Mouse (Mus musculus) MEL (cell line): ENCODE data around the gene Gabbr1.

Experiments used
- CHD2 ChIP-seq: IDR thresholded peaks from 2 replicates; pipeline ENCODE4 v1.6.1; 2011; ENCODE audit warnings: low read length, improper control_type of control experiment
- CTCF ChIP-seq, 3 experiments: IDR thresholded peaks in 2 of 3; conservative IDR thresholded peaks in 1 of 3; 2 replicates each; pipeline ENCODE4 v1.5.1; 2011 to 2012; ENCODE audit warnings: low read length in 3 of 3, low read depth in 2 of 3, mild to moderate bottlenecking in 2 of 3, improper control_type of control experiment in 1 of 3, inconsistent platforms in 1 of 3, mixed read lengths in 1 of 3, moderate library complexity in 1 of 3; ENCODE audit not compliant: control insufficient read depth in 1 of 3, insufficient read depth in 1 of 3, poor library complexity in 1 of 3, severe bottlenecking in 1 of 3
- GATA1 ChIP-seq: IDR thresholded peaks from 2 replicates; pipeline ENCODE4 v1.6.1; 2011; ENCODE audit warnings: low read depth, low read length, improper control_type of control experiment

DNA sequence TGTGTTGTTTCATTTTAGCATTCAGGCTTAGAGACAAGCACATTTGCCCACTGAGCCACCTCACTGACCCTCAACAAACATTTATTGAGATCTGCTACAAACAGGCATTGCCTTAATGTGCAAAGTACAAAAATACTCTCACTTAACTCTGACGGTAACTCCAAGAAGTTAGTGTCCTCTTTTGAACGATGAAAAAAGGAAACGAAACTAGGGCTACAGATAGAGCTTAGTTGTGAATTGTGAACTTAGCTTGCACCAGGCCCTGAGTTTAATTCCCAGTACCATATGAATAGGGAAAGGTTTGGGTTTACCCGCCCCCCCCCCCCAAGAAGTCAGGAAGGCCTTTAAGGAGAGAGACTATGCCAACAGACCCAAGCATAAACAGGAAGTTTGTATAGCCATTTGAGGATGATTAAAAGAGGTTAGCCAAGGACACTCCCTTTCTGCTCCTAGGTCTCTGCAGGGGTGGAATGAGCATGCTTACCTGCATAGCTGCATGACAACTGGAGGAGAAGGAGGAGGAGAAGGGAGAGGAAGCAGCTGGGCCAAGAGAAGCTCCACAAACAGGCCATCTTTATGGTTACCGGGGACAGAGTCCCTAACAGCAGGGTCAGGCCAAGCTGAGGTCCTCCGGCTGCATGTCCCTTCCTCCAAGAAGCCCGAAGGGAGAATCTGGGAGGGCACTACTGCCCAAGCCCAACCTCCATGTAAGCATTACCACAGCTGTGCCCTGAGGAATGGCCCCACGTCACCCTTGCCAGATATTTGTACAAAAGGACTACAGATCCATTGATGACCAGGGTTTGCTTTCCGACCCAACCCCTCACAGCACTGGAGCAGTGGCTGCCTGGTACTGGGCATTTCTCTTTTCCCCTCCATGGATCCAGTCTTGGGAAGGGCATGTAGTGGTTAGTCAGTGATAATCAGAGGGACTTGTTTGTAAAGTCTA, 22.9 kb upstream of the Gabbr1 start, which contains the start of gene Mog:
- TF ChIP-seq CHD2 (no peak), CTCF (IDR thresholded peaks at IDR 0.05 in 2 of 3, conservative IDR thresholded peaks at IDR 0.05 in 1 of 3; ENCODE audit: control insufficient read depth in 1 of 3, insufficient read depth in 1 of 3, low read depth in 2 of 3, low read length in 3 of 3, poor library complexity in 1 of 3, severe bottlenecking in 1 of 3) (no peak), GATA1 (no peak)
